14 mouse cellular contexts compared by ENCODE assay signal in genomic region chr4:124375581-124375980, GRCm38 (mm10).
"Had no signal": no experiment of that assay in that cellular context is flagged by ENCODE, and none has a peak within 500 bp of the region (broad histone marks: within the 10 kb centered on the region; RNA-seq: fewer than 3 reads in every experiment).

No protein-coding gene starts in this region.

- ATAC-seq: liver, postnatal 0 days; lung, postnatal 0 days; midbrain, embryonic 13.5 days had no signal

- H3K27me3 ChIP-seq: limb, embryonic 15.5 days had no signal

- H3K9me3 ChIP-seq: limb, embryonic 12.5 days; limb, embryonic 15.5 days; midbrain, embryonic 13.5 days had no signal

- H3K27ac ChIP-seq: limb, embryonic 12.5 days; limb, embryonic 15.5 days; liver, embryonic 14.5 days; macrophage; midbrain, embryonic 13.5 days had no signal

- H3K4me2 ChIP-seq: limb, embryonic 12.5 days; limb, embryonic 15.5 days; liver, embryonic 11.5 days; lung, embryonic 14.5 days; midbrain, embryonic 13.5 days had no signal

- DNase-seq: kidney, postnatal 10 days; kidney, postnatal 36 days; left cerebral cortex, postnatal 4 days; liver, postnatal 0 days; lung, embryonic 14.5 days; thymus, adult 18-20 months; thymus, postnatal 36 days had no signal

- H3K4me1 ChIP-seq: limb, embryonic 15.5 days had no signal

- H3K36me3 ChIP-seq: limb, embryonic 12.5 days; limb, embryonic 15.5 days; midbrain, embryonic 13.5 days had no signal

- H3K4me3 ChIP-seq: limb, embryonic 12.5 days; limb, embryonic 15.5 days; midbrain, embryonic 13.5 days had no signal

- H3K9ac ChIP-seq: limb, embryonic 12.5 days; limb, embryonic 15.5 days; liver, embryonic 14.5 days; liver, postnatal 0 days; lung, embryonic 14.5 days; midbrain, embryonic 13.5 days had no signal
